Mouse (Mus musculus): ENCODE measurements around the gene Kctd19. TPM values are rescaled to one million over a fixed set of nuclear protein-coding genes. Genes with fewer than 3 reads are reported as not detected.

Kctd19 gene
- not detected for total RNA-seq (2021)

GRCm38 (mm10) chr8:105413391-105413790 lies at the start of gene Kctd19, which contains the start of gene Lrrc36:
Kctd19 (minus strand) TSS chr8:105413502.
Lrrc36 (plus strand) TSS chr8:105413571.
- no peak for DNase-seq

- DNase-seq, result no peak
Observed at GRCm38 (mm10) chr8:105461085-105461803, 47.9 kb upstream of the Kctd19 start.

- no peak for DNase-seq
Observed at GRCm38 (mm10) chr8:105455218-105455617, 41.9 kb upstream of the Kctd19 start.

GRCm38 (mm10) chr8:105454088-105454487 lies 40.8 kb upstream of the Kctd19 start:
- DNase-seq, result no peak

GRCm38 (mm10) chr8:105453296-105453695 lies 40.0 kb upstream of the Kctd19 start:
- DNase-seq, result no peak

GRCm38 (mm10) chr8:105451903-105452603 lies 38.8 kb upstream of the Kctd19 start:
- no peak for DNase-seq

- no peak for DNase-seq
Observed at GRCm38 (mm10) chr8:105450977-105451376, 37.7 kb upstream of the Kctd19 start.

GRCm38 (mm10) chr8:105448596-105448995 lies 35.3 kb upstream of the Kctd19 start:
- no peak for DNase-seq

GRCm38 (mm10) chr8:105448188-105448587 lies 34.9 kb upstream of the Kctd19 start:
- no peak for DNase-seq

DNA sequence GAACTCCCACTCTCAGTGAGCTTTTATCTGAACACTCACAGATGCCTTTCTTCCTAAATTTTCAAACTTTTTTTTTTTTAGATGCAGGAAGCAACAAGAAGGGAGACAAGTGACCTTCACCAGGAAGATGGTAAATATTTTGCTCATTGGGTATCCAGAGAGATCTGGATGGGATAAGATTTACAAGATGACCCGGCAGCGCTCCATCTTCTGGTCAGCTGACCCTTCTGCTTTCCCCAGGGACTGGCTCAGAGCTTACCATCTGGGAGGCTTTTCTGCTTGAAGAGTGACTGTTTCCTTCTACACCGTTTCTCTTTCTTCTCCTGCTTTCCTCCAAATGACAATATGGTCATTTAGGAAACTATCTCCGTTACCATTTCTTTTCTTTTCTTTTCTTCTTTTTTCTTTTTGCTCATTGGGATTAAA lies 32.8 kb upstream of the Kctd19 start:
- no peak for DNase-seq

DNA sequence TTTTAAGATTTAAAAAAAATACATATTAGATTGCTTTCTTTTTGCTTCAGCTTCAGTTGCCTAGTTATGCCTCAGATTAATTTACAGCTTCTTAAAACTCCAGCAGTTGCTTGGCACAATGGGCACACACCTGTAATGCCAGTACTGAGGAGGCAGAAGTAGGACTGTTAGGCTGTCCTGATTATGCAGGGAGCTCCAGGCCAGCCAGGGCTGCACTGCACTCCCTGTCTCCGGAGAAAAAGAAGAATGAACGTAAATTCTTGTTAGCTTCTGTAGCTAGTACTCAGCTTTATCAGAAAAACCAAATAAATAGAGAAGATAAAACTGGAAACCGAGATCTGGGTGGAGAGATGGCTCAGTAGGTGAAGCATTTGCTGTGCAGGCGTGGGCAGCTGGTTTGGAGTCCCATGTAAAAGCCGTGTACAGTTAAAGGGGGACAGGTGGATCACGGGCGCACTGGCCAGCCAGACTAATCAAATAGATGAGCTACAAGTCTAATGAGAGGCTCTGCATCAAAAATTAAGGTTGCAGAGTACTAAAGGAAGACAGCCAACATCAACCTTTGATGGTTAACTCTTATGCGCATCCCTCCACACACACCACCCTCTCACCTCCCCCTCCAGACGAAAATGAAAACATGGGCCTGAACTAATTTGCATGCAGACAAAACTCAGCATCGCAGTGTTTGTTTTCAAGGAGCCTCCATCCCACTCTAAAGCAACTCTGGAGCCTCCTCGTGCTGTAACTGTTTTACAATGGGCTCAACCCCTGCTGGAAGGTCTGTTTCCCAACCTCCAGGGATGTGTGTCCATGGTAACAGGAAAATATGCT lies 32.2 kb upstream of the Kctd19 start:
- DNase-seq, result no peak

GRCm38 (mm10) chr8:105442661-105443060 lies 29.4 kb upstream of the Kctd19 start:
- DNase-seq, result no peak

GRCm38 (mm10) chr8:105441433-105441832 lies 28.1 kb upstream of the Kctd19 start:
- no peak for DNase-seq

- DNase-seq, result no peak
Observed at GRCm38 (mm10) chr8:105438865-105439264, 25.6 kb upstream of the Kctd19 start.

DNA sequence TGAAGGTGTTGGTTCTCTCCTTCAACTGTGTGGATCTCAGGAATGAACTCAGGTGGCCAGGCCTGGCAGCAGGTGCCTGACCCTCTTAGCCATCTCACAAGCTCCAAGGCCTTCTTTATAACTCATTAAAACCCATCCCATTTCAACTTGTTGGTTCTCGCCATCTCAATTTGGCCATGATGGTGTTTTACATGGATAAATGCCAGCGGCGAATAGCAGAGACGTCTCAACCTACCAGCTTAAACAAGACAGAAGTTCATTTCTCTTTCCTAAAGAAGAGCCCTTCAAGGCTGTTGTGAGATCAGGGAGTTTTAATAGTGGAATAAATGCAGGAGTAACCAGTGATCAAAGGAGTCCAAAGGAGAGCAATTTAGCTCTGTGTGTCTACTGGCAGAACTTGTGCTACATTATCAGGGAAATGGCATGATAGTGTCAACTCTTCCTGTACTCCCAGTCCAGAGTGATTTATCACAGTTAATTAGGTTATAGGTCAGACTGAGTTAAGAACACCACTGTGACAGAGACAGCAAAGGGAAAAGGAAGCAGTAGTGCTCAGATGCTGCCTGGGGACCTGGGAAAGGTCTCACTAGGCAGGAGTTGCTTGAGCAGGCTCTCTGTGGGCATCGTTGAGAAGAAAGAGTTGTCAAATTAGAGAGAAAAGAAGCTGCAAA lies 23.9 kb upstream of the Kctd19 start:
- DNase-seq, result no peak

GRCm38 (mm10) chr8:105436218-105436617 lies 22.9 kb upstream of the Kctd19 start:
- no peak for DNase-seq

DNA sequence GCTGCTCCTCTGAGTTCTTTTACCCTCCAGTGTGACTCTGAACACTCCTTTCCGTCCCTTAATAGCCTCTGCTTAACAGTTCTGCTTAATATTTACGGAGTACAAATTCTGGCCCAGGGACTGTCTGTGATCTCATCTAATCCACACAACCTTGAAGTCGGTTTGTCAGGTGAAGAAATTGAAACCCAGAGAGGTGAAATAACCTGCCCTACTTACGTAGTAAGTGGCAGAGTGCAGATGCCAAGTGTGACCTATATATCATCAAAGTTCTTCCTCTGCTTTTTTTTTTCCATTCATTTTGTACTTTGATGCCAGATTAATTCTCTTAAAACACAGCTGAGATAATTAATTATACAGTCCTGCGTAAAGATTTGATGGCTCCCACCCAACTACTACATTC lies 20.8 kb upstream of the Kctd19 start:
- DNase-seq, result no peak

GRCm38 (mm10) chr8:105433511-105433910 lies 20.2 kb upstream of the Kctd19 start:
- no peak for DNase-seq

- DNase-seq, result no peak
Observed at GRCm38 (mm10) chr8:105433021-105433420, 19.7 kb upstream of the Kctd19 start.

DNA sequence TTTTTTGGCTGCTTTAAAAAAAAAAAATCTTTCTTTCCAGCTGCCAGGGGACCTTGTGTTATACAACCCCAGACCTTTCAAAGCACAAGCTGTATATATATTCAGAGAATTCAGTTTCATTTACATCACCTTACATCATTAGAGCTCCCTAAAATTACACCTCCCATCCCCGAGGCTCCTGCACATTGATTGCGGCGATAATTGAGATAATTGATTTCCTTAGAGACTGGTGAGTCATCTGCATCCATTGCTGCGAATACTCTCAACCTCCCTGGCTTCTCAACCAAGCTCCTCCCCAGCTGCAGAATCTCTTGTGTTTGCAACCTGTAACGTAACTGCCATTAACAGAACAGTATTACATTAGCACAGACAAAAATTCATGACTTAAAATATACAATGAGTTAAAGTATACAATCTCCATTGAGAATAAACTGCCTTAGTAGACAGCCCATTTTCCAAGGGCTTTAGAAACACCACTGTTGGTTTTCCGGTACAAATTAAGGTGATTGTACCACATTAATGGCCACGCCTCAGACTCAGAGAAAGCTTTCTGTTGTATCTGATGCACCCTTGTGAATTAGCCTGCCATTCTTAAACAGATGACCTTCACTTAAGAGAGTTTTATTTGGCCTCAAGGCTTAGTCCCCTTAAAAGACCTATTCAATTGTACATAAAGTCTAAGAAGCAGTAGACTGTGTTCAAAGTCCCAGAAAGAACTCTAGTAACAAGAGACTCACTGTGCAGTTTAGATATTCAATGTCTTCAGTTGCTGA lies 18.6 kb upstream of the Kctd19 start:
- DNase-seq, result no peak

DNA sequence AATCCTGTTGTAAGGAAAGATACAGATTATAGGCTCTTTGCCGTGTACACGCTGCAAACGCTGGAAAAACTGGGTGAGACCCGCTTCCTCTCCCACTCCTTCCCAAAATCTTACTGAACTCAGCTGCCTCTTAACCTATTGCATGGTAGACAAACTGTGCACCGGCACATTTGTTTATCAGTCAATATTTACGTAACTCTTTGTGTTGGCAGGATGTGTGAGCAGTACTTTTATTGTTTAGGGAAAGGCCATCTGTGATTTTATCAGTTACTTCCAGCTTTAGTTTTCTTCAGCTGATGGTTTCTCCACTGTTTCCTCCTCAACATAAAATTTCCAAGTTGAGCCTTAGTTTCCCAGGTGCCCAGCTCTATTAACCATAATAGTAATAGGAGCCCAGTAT lies 13.6 kb upstream of the Kctd19 start:
- no peak for DNase-seq

DNA sequence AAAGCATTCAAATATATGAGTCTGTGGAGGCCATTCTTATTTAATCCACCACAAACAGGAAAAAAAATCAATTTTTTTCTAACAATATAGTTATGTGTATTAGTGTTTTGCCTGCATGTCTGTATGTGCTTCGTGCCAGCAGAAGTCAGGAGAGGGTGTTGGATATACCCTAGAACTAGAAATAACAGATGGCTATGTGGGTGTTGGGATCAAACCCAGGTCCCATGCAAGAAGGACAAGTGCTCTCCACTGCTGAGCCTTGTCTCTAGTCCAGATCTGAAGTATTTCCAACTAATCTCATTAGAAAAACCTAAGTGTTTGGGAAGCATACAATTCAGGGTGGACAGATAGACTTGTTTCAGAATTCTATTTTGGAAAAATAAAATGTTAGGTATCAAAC lies 8.7 kb upstream of the Kctd19 start:
- DNase-seq, result no peak

All from layer of hippocampus, postnatal 36 days (tissue).